ENCODE assay signal across 21 mouse cellular contexts in genomic region chr1:139308915-139309314, GRCm38 (mm10).
A peak's percentile ranks its signal among the peaks of the same experiment; 100 is the strongest.
DNase-seq lines count a peak whose midpoint lies in the region; ATAC-seq and TF ChIP-seq lines count a peak whose summit lies in the region.
"Had no signal": no experiment of that assay in that cellular context is flagged by ENCODE, and none has a peak within 500 bp of the region (broad histone marks: within the 10 kb centered on the region; RNA-seq: fewer than 3 reads in every experiment).

No protein-coding gene starts in this region.

- no peaks in the 10 kb centered on the region for H3K27me3 ChIP-seq in forebrain, embryonic 13.5 days
- no peaks in the 10 kb centered on the region for H3K27me3 ChIP-seq in forebrain, embryonic 10.5 days (ENCODE audit: poor library complexity, severe bottlenecking)
- no peaks in the 10 kb centered on the region for H3K27me3 ChIP-seq in hindbrain, postnatal 0 days (ENCODE audit: insufficient read depth, low read length)
- H3K27me3 ChIP-seq in hindbrain, embryonic 13.5 days: no peaks in the 10 kb centered on the region
- H3K27me3 ChIP-seq: embryonic facial prominence, embryonic 13.5 days; hindbrain, embryonic 12.5 days; intestine, embryonic 15.5 days had no signal

- no peak for DNase-seq in forebrain, embryonic 10.5 days (ENCODE audit: extremely low spot score, low spot score)
- peak; percentile 37 for DNase-seq in hindbrain, postnatal 0 days (ENCODE audit: low spot score)
- peak; percentile 19 for DNase-seq in retina, postnatal 1 day
- no peak for DNase-seq in retina, embryonic 14.5 days (ENCODE audit: low spot score)
- no peak for DNase-seq in urinary bladder, adult 18-20 months (ENCODE audit: low spot score in 2 of 2)
- DNase-seq: adrenal gland, adult 8-10 months; adrenal gland, postnatal 36 days; cerebellum, adult 11-12 months; cerebellum, adult 9-11 months; cerebellum, postnatal 36 days; gastrocnemius, postnatal 10 days; heart, adult 18-20 months; heart, postnatal 10 days; heart, postnatal 4 days had no signal

- H3K9me3 ChIP-seq in forebrain, embryonic 13.5 days (replicated peaks): no peaks in the 10 kb centered on the region
- H3K9me3 ChIP-seq in forebrain, embryonic 10.5 days: no peaks in the 10 kb centered on the region
- H3K9me3 ChIP-seq in hindbrain, postnatal 0 days (ENCODE audit: low read length): no peaks in the 10 kb centered on the region
- H3K9me3 ChIP-seq in hindbrain, embryonic 13.5 days: no peaks in the 10 kb centered on the region
- H3K9me3 ChIP-seq: embryonic facial prominence, embryonic 13.5 days; G1E; heart, embryonic 10.5 days; hindbrain, embryonic 12.5 days; intestine, embryonic 15.5 days had no signal

- H3K4me2 ChIP-seq in forebrain, embryonic 13.5 days: no peak overlapping the region
- no peak overlapping the region for H3K4me2 ChIP-seq in hindbrain, postnatal 0 days (ENCODE audit: low read depth, low read length)
- H3K4me2 ChIP-seq in hindbrain, embryonic 13.5 days: no peak overlapping the region
- H3K4me2 ChIP-seq: embryonic facial prominence, embryonic 13.5 days; hindbrain, embryonic 12.5 days; intestine, embryonic 15.5 days had no signal

- ATAC-seq in forebrain, embryonic 13.5 days: 0 out of 2 replicates have a peak, but pooled peaks have one; percentile 24
- ATAC-seq in hindbrain, postnatal 0 days: no peak
- no peak for ATAC-seq in hindbrain, embryonic 13.5 days (ENCODE audit: low FRiP score)
- ATAC-seq: intestine, embryonic 15.5 days had no signal

- no peaks in the 10 kb centered on the region for H3K36me3 ChIP-seq in forebrain, embryonic 13.5 days (ENCODE audit: poor library complexity, severe bottlenecking)
- H3K36me3 ChIP-seq in forebrain, embryonic 10.5 days (replicated peaks): no peaks in the 10 kb centered on the region
- no peaks in the 10 kb centered on the region for H3K36me3 ChIP-seq in hindbrain, postnatal 0 days (ENCODE audit: insufficient read depth, low read length)
- H3K36me3 ChIP-seq in hindbrain, embryonic 13.5 days: no peaks in the 10 kb centered on the region
- H3K36me3 ChIP-seq: embryonic facial prominence, embryonic 13.5 days; G1E; heart, embryonic 10.5 days; hindbrain, embryonic 12.5 days; intestine, embryonic 15.5 days had no signal

- no peak overlapping the region for H3K9ac ChIP-seq in forebrain, embryonic 13.5 days
- no peak overlapping the region for H3K9ac ChIP-seq in hindbrain, postnatal 0 days (replicated peaks; ENCODE audit: low read length)
- no peak overlapping the region for H3K9ac ChIP-seq in hindbrain, embryonic 13.5 days
- H3K9ac ChIP-seq: embryonic facial prominence, embryonic 13.5 days; hindbrain, embryonic 12.5 days; intestine, embryonic 15.5 days had no signal

- WGBS in forebrain, embryonic 13.5 days: 50% methylated on average over 4 of the region's 4 CpGs
- 72% methylated on average over 4 of the region's 4 CpGs for WGBS in forebrain, embryonic 10.5 days
- 49% methylated on average over 4 of the region's 4 CpGs for WGBS in hindbrain, postnatal 0 days
- WGBS in hindbrain, embryonic 13.5 days: 63% methylated on average over 4 of the region's 4 CpGs

- H3K27ac ChIP-seq in forebrain, embryonic 13.5 days: no peak overlapping the region
- no peak overlapping the region for H3K27ac ChIP-seq in forebrain, embryonic 10.5 days
- H3K27ac ChIP-seq in hindbrain, postnatal 0 days: no peak overlapping the region
- no peak overlapping the region for H3K27ac ChIP-seq in hindbrain, embryonic 13.5 days
- H3K27ac ChIP-seq: embryonic facial prominence, embryonic 13.5 days; heart, embryonic 10.5 days; hindbrain, embryonic 12.5 days; intestine, embryonic 15.5 days had no signal

- no peak overlapping the region for H3K4me3 ChIP-seq in forebrain, embryonic 13.5 days
- H3K4me3 ChIP-seq in forebrain, embryonic 10.5 days: no peak overlapping the region
- no peak overlapping the region for H3K4me3 ChIP-seq in hindbrain, postnatal 0 days (ENCODE audit: low read length)
- no peak overlapping the region for H3K4me3 ChIP-seq in hindbrain, embryonic 13.5 days
- H3K4me3 ChIP-seq: embryonic facial prominence, embryonic 13.5 days; heart, embryonic 10.5 days; hindbrain, embryonic 12.5 days; intestine, embryonic 15.5 days had no signal

- 0 out of 2 replicates have a peak, but pooled peaks cover 4% of the 10 kb centered on the region for H3K4me1 ChIP-seq in forebrain, embryonic 13.5 days
- H3K4me1 ChIP-seq in forebrain, embryonic 10.5 days: 0 out of 2 replicates have a peak, but pooled peaks cover 3% of the 10 kb centered on the region
- no peaks in the 10 kb centered on the region for H3K4me1 ChIP-seq in hindbrain, postnatal 0 days (ENCODE audit: insufficient read depth, low read length)
- no peaks in the 10 kb centered on the region for H3K4me1 ChIP-seq in hindbrain, embryonic 13.5 days (replicated peaks)
- H3K4me1 ChIP-seq: embryonic facial prominence, embryonic 13.5 days; heart, embryonic 10.5 days; hindbrain, embryonic 12.5 days; intestine, embryonic 15.5 days had no signal

- TF ChIP-seq CTCF in hindbrain, postnatal 0 days (IDR thresholded peaks at IDR 0.05; ENCODE audit: low read depth): no peak

Comparison
In these comparisons a context has a peak if more than half of its experiments do, and no peak if none do; other contexts are left out.
1. DNase-seq: peak in hindbrain, postnatal 0 days (single experiment) and retina, postnatal 1 day (single experiment); none in forebrain, embryonic 10.5 days (single experiment), retina, embryonic 14.5 days (single experiment) and urinary bladder, adult 18-20 months (0 of 2).